Mouse (Mus musculus) gastrocnemius, postnatal 14 days (tissue): ENCODE results near the gene Lrmda. TPM values are rescaled to one million over a fixed set of nuclear protein-coding genes. Genes with fewer than 3 reads are reported as not detected.

Source experiments
- DNase-seq: peaks from one replicate; pipeline ENCODE4 v3.0.0; 2021; ENCODE audit warnings: mixed read lengths
- intact Hi-C: fragments of 180-260 bp; cut with DNase I; formaldehyde crosslinking; loops from one replicate; pipeline ENCODE4 v1.15.1; 2025; ENCODE audit warnings: low total_unique reads
- total RNA-seq, 2 experiments: library from RNA; stranded (reverse); gene quantifications; 2 replicates each; pipeline ENCODE4 v1.2.3; 2021

Gene Lrmda
- total RNA-seq, 2 experiments from 2014 or later = 1.6 to 1.7 TPM

DNA sequence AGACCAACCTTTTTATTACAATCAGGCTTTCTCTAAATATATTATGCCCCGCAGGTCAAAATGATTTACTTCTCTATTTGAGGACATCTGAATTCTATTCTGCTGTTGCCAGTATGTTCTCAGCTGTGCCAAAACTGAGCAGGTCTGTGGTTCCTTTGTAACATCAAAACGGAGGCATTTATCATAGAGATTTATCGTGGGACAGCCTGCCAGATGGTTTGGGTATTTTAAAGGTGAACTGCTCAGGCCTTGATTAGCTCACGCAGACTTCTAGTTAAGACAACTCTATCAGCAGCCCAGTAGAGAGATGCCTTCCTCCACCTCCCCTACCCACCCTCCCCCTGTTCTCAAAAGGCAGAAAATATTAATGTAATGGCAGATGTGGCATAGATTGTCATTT, 887.7 kb downstream of the Lrmda start:
- intact Hi-C loops = no loop called here
- no peak for DNase-seq

DNA sequence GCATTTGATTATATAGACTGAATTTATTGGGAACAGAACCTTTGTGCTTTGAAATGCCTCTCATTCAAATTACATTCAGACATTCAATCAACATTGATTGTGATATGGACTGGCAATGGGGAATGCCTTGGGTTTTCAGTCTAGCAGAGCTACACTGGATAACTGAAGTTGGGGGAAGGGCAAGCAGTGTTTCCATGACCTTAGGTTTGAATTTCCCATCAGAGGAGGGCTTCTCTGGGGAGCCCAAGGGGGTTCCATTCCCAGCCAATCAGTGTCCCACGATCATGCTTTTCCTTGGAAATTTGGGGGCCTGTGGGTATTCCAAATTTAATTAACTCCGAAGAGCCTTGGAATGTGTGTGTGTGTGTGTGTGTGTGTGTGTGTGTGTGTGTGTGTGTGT, 888.5 kb downstream of the Lrmda start:
- intact Hi-C loops = no loop called here
- DNase-seq = no peak

DNA sequence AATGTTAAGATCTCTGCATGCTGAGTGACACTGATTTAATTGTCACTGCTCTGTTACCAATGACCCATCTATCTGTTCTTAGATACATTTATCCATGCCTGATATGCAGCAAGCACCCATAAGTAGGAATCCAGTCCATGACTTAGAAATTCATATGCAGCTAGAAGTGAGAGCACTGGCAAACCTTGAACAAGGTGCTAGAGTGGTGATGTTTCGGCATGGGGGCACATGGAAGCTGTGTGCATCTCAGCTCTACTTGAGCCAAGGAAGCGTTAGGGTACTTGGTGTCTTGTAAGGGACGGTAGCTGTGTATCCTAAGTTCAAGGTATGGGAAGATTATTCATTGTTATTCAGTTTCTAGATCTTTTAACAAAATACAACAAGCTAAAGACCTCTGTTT, 896.0 kb downstream of the Lrmda start:
- DNase-seq = no peak
- intact Hi-C loops = no loop called here

DNA sequence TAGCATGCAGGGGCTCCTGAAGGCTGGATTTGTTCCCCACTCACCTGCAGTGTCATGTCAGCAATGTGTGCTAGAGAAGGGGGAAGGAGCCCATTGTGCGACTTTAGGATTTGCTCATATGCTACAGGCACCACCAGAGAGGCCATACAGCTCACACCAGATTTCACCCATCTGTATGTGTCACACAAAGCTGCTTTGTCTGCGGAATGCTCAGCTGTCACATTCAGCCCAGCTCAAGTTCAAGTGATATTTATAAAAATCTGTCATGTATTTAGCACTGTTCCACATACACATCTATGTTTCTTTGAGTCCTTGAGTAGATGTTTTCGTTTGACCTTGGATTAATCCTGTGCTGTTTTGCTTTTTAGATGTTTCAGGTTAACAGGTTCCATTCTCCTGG, 899.0 kb downstream of the Lrmda start:
- DNase-seq = no peak
- intact Hi-C loops = no loop called here

DNA sequence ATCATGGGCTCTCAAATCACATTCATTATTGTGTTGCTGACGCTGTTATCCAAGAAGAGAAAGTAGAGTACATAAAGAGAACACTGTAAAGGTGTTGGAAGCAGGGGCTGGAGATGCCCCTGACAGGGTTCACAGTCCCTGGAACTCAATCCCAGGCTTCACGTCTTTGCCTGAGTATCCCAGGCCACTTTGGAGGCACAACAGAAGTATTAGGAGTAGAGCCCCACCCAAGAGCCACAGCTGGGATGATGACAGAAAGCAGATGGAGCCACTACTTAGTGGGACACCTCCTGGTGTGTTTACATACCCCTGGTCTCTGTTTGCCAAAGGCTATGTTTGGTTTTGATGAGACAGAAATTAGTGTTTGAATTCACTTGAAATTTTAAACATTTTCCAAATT, 899.4 kb downstream of the Lrmda start:
- intact Hi-C loops = no loop called here
- no peak for DNase-seq

DNA sequence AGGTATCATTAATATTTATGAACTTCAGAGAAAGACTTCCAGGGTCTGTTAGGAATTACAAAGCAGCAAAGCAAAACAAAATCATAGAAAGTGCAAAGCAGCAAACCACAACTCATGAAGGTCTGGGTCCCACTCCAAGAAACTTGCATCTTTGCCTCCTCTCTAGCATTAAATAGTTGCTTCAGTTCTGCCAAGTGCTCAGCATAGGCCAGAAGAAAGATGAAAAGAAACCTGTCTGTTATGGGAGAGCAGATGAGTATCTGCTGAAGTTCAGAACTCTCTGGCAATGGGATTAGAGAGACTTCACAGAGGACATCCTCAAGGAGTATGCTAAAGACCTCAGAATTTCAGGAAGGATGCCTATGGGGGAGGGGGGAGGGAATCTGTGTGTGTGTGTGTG, 901.6 kb downstream of the Lrmda start:
- intact Hi-C loops = no loop called here
- DNase-seq = no peak

DNA sequence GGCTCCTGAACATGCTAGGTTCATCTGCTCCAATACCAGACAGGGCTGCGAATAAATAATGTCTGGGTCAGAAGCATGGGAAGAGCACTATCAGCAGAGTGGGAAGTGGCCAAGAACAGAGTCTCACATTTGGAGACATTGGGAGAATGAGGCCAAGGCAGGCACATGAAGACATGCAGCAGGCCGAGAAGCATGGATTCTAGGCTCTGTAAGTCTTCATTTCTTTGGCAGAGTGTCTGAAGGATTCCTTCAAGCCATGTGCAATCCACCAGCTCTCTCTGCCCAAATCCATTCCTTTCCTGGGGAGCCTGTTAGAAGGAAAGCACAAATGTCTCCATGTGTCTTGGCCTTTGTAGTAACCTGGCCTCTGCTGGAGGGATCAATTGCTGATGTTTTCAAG, 902.3 kb downstream of the Lrmda start:
- DNase-seq = no peak
- intact Hi-C loops = no loop called here

DNA sequence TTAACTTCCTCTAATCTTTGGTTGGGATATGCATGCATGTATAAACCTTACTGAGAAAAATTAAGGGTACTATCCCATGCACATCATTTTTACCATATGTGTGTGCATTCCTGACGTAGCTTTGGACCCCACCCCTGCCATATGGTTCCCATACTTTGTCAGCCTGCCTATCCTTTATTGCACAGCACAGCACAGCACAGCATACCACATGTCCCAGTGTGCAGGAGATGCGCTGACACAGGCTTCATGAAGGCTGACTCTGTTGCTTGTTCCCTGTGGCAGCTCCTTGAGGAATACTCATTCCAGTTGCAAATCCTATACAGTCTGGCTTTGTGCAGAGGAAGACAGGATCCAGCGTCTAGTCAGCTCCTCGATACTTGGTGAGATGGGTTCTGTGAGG, 903.1 kb downstream of the Lrmda start:
- intact Hi-C loops = no loop called here
- DNase-seq = no peak

DNA sequence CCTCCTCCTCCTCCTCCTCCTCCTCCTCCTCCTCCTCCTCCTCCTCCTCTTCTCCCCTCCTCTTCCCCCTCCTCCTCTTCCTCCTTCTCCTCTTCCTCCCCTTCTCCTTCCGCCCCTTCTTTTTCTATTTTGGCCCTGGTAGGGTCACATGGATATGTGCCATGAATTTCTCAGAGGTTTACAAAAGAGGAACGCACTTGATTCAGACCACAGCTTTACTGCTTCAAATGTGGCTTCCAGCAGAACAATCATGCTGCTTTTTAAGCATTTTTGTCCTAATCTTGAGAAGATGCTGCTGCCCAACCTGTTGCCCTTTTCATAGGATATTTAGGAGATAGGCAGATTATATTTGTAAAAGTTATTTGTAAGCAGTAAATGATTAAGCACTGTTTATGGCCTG, 903.7 kb downstream of the Lrmda start:
- intact Hi-C loops = no loop called here
- no peak for DNase-seq

DNA sequence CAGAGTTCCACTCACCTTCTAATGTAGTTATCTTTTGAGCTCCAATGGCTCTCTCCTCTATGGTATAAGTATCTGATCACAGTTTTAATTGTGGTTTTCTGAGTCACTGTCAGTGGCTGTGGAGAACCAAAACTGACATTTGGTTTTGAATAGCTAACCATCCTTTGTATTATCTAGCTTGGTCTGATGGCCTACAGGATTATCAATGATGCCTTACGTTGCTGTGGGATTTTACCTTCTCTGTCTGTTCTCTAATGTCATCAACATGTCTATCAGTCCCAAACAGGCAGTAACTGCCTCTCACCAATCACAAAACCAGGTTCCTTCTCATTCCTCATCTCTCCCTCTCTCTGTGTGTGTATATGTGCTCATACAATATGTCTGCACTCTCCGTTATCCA, 908.8 kb downstream of the Lrmda start:
- DNase-seq = no peak
- intact Hi-C loops = no loop called here

DNA sequence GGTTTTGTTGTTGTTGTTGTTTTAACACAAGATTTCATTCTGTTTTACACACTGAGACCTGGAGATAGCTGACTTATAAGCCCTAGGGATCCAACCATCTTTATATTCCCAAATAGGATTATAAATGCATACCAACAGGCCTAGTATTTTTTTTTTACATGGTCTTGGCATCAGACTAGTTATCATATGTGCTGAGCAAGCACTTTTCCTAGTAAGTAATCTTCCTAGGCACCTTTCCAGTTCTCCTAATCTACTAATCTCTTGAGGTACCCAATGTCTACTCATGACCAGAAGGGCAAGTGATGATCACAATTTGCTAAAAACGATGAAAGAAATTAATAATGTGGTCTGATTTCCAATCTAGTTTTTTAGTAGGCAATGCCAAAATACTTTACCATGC, 909.2 kb downstream of the Lrmda start:
- intact Hi-C loops = no loop called here
- no peak for DNase-seq

DNA sequence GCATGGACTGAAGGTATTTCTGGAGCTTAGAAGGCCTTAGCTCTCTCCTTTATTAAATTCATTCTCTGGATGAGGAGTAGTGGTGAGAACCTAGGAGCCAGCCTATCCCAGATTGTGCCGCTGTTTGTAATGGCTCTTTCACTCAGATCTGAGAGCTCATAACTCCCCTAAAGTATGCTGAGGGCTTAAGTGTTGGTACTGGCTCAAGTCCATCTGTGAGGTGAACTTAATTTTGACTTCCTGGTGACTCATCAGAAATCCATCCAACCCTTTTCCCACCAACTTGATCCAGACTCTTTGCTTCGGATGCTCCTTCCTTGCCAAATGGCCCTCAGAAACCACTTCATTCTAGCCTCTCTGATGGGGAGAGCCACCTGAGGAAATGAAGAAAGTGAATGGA, 910.1 kb downstream of the Lrmda start:
- intact Hi-C loops = no loop called here
- DNase-seq = no peak

DNA sequence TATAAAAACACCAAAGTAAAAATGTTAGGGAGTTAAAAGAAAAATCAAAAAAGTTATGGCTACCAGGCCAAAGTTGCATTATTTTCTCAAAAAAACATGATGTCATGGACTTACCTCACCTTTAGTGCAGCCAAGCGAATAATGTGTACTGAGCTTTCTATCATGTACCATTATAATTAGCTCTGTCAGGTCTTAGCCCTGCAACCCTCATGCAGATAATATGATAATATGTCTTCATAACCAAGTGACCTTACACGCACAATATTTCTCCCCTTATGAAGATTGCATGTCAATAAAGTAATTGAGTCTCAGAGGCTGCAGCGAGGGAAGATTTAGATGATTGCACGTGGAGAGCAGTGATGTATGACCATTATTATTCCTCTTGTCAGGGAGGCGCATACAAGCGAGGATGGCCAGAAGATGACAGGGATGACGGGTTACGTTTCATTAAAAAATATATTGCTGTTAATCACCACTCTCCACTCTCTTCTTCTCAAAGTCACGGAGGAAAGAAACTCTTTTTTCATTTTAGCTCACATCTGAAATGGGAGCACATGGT, 911.1 kb downstream of the Lrmda start:
- intact Hi-C loops = no loop called here
- no peak for DNase-seq

DNA sequence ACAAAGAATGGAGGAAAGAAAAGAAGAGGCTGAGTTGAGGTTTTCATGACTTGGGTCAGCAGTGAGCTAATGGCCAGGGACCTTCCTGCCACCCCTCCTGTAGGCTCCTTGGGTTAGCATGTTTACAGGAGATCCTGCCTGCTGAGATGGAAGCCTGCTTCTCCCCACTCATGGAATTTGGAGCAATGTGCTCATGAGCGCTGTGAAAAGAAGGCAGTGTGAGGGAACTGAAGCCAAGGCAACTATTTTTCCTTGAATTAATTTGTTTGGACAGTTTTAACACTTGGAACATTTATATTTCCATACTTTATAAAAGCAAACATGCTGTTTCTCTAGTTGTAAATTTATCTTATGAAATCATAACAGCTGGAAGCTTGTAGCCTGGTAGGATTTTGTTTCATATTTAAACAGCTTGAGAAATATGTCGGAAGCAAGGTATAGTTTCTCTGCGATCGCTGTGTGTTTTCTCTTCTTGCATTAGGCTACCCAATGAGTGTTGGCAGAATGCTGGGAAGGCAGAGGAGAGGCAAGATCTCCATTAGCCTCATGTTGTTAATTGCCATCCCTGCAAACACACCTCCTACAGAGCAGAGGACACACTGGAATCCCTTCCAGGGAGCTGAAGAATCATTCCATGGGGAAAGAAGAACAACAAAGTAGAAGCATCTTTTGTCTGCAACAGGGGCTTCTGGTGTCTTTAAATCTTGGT, 911.8 kb downstream of the Lrmda start:
- intact Hi-C loops = no loop called here
- no peak for DNase-seq

DNA sequence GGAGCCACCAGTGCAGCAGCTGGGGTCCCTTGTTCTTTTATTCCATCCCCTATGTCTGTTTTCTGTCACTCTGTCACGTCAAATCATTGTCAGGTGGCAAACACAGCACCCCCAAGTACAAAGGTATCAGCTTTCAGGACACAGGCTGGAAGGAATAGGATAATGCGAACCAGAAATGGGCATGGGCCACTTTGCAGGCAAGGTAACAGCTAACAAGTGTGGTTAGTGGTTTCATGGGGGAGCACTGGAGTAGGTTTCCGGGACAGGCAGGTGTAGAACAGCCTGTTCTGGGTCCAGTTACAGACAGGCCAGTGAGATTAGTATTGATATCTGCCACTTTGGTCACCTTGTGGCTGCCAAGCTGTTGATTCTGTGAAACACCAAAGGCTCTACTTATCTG, 917.2 kb downstream of the Lrmda start:
- DNase-seq = no peak
- intact Hi-C loops = no loop called here

DNA sequence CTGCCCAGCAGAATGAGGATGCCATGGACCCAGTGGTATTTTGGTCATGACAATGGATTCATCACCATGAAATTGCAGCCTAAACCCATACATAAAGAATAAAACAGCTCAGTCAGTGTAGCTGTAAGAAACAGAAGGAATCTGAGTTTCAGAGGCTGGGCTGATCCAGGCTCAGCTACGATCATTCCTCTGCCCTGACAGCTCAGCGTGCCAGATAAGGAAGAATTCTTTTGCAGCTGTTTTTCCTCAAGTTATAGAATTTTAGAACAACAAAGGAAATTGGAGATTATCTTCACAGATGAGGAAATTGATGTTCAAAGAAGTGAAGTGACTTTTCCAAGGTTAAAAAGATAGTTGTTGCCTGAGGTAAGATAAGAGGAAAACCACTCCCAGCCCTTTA, 921.1 kb downstream of the Lrmda start:
- intact Hi-C loops = no loop called here

DNA sequence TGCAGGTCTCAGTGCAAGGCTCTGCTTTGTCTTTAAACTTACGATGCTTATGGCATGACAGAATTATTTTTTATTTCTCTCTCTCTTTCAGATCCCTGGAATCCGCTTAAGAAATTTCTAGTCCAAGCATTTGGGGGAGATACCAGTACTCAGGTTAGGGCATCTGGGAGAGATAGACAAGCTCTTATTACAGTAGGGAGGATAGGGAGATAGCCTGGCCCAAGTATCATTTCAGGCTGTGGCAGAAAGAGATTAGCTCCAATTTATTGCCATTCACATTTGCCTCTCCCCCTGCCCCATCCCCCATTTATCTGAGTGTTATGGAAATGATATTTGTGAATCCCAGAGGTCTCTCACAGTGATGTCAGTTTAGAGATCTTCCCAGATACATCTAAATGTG, 923.1 kb downstream of the Lrmda start:
- no peak for DNase-seq
- intact Hi-C loops = no loop called here

More for the DNA sequence above, 921.1 kb downstream of the Lrmda start:
- DNase-seq = no peak

DNA sequence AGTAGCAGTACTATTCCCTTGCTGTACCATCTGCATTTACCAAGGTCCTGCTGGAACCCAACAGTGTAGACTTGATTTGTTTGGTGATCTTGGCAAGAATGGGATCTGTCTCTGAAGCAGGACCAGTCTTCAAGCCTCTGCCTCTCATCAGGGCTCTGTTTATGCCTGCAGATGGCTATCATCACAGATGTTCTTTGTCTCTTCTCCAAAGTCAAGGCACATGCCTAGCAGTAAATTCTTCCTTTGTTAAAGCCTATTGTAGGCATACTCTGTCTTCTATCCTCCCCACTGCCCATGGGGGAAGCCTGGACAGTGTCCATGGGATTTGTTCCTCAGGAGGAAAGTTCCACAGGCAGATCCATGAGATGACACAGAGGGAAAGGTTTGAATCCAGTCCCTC, 930.0 kb downstream of the Lrmda start:
- intact Hi-C loops = no loop called here
- no peak for DNase-seq

DNA sequence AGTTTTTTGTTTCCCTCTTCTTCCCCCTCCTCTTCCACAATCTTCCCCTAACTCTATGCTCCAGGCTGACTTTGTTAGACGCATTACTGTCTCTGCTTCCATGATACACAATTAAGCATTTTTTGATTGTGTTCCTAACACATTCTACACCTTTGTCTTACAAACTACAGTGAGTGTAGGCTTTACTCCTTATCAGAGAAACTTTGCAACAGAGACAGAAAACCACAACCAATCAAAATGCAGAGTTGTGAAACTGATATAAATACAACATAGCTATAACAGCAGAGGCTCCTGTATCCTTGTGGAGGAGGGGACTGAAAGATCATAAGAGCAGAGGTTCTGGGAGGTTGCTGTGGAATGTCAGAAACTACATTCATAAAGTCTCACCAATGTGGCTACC, 933.5 kb downstream of the Lrmda start:
- no peak for DNase-seq
- intact Hi-C loops = no loop called here

DNA sequence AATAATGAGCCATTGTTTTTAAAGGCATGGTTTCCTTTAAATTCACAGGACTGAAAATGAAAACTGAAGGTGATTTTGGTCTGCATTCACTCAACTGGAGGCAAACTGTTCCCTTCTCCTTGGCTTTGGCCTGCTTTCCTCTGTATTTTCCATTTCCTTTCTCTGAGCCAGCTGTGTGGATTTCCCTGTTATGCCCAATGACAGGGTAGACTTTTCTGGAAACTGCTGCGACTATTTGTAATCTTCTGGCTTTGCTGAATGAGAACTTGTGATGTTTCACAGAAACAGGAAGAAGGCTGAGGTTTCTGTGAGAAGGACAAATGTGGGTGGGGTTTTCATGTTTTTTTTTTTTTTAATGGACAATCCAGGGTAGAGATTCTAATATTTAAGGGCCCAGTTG, 940.7 kb downstream of the Lrmda start:
- intact Hi-C loops = no loop called here
- DNase-seq = no peak

DNA sequence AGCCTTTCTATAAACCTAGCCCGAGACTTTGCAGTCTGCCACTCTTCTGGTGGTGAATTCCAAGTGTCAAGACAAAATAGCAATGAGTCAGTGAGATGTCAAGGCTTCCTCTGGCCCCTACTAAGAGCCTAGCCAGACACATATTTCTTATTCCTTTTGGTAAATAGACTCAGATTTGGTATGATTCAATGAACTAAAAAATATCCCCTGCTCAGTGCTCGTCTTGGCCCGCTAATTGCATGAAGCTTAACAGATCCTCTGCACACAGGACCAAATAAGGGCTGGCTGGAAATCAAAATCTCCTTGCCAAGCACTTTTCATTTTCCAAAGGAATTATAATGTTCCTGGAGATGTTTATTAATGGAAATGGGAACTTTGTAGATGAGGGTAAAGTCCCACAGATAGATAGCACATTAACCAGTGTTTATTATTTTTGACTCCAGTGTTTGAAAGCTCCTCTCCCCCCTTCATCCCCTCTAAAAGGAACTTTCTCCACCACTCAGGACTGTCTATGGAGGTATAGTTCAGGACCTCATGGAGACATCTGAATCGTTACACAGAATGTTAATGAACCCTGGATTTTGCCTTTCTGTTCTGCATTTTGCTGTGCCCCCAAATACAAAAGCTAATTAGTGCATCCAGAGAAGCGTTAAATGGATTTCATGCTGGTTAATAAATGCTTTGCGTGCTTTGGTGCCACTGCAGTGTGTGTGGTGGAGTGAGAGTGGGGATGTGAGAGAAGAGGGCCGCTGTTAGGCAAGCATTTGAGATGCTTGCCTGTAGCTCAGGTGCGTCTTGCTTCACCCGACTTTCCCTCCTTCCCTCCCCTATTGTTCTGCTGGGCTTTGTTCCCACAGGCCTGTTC, 945.5 kb downstream of the Lrmda start:
- intact Hi-C loops = no loop called here
- no peak for DNase-seq
